Mouse (Mus musculus) cerebellum, postnatal 10 days (tissue): ENCODE results near the gene Agpat1.

ENCODE experiments used
- DNase-seq, 2 experiments: peaks; one replicate each; pipeline ENCODE4 v3.0.0; 2021; ENCODE audit warnings: mixed read lengths in 2 of 2

Agpat1 gene

GRCm38 (mm10) chr17:34655160-34655559 lies 51.1 kb downstream of the Agpat1 start:
- DNase-seq = no peak

- DNase-seq = peak; percentile 55 to 68
These were observed 51.5 kb downstream of the Agpat1 start for GRCm38 (mm10) chr17:34655581-34655991.

GRCm38 (mm10) chr17:34656666-34657065 lies 52.6 kb downstream of the Agpat1 start:
- DNase-seq = no peak

GRCm38 (mm10) chr17:34657271-34657670 lies 53.2 kb downstream of the Agpat1 start:
- DNase-seq = no peak

GRCm38 (mm10) chr17:34658145-34658544 lies 54.1 kb downstream of the Agpat1 start:
- DNase-seq = no peak

GRCm38 (mm10) chr17:34658591-34658990 lies 54.5 kb downstream of the Agpat1 start:
- DNase-seq = no peak

GRCm38 (mm10) chr17:34659181-34659896 lies 55.3 kb downstream of the Agpat1 start:
- DNase-seq = no peak

GRCm38 (mm10) chr17:34659897-34660214 lies 55.8 kb downstream of the Agpat1 start:
- no peak for DNase-seq

- DNase-seq = no peak
These were observed 56.3 kb downstream of the Agpat1 start for GRCm38 (mm10) chr17:34660259-34660820.

GRCm38 (mm10) chr17:34661121-34661591 lies 57.1 kb downstream of the Agpat1 start:
- no peak for DNase-seq

- no peak for DNase-seq
These were observed 58.4 kb downstream of the Agpat1 start for GRCm38 (mm10) chr17:34662468-34662867.

GRCm38 (mm10) chr17:34662978-34663377 lies 58.9 kb downstream of the Agpat1 start:
- DNase-seq = no peak
